Mouse (Mus musculus) heart, embryonic 13.5 days (tissue): ENCODE measurements around the gene Evi2b. TPM values are rescaled to one million over a fixed set of nuclear protein-coding genes. Genes with fewer than 3 reads are reported as not detected.

ENCODE experiments used
- ATAC-seq: fragments of 200-750 bp; cut with Nextera tagmentation; 2 replicates; pipeline ENCODE4 v1.8.0; 2017; ENCODE audit warnings: moderate TSS enrichment; ENCODE audit not compliant: insufficient number of reproducible peaks, low FRiP score, low TSS enrichment; ENCODE audit errors: extremely low read depth
- H3K27ac ChIP-seq: fragments of 300-500 bp; sonication (generic); replicated peaks from 2 replicates; pipeline ENCODE4 v1.5.1; 2015; ENCODE audit warnings: moderate library complexity, mild to moderate bottlenecking, inconsistent platforms
- H3K27me3 ChIP-seq: fragments of 300-500 bp; sonication (generic); replicated peaks from 2 replicates; pipeline ENCODE4 v1.6.1; 2015; ENCODE audit warnings: mild to moderate bottlenecking, inconsistent platforms
- H3K36me3 ChIP-seq: fragments of 300-500 bp; sonication (generic); 2 replicates; pipeline ENCODE4 v1.6.1; 2015; ENCODE audit warnings: mild to moderate bottlenecking, inconsistent platforms
- H3K4me1 ChIP-seq: fragments of 300-500 bp; sonication (generic); 2 replicates; pipeline ENCODE4 v1.6.1; 2015; ENCODE audit warnings: inconsistent platforms
- H3K4me2 ChIP-seq: fragments of 300-500 bp; sonication (generic); 2 replicates; pipeline ENCODE4 v1.6.1; 2015; ENCODE audit warnings: inconsistent platforms, mild to moderate bottlenecking, moderate library complexity
- H3K4me3 ChIP-seq: fragments of 300-500 bp; sonication (generic); 2 replicates; pipeline ENCODE4 v1.5.1; 2015; ENCODE audit warnings: moderate library complexity, mild to moderate bottlenecking, inconsistent platforms
- H3K9ac ChIP-seq: fragments of 300-500 bp; sonication (generic); 2 replicates; pipeline ENCODE4 v1.6.1; 2015; ENCODE audit warnings: inconsistent platforms, mild to moderate bottlenecking, moderate library complexity
- H3K9me3 ChIP-seq: fragments of 300-500 bp; sonication (generic); 2 replicates; pipeline ENCODE4 v1.6.1; 2016; ENCODE audit warnings: inconsistent platforms
- WGBS: fragments of 180-500 bp; shearing (Covaris S2); methylation state at CpG from one replicate; pipeline ENCODE4 v1.1.7; 2015; ENCODE audit warnings: mixed read lengths; 5-methylcytosine and 5-hydroxymethylcytosine counted together
- polyA plus RNA-seq: library from polyadenylated mRNA; unstranded; fragments of >200 nt; fragmentation: Nextera tagmentation; extraction: Ambion mirVana; gene quantifications from 2 replicates; pipeline ENCODE4 v1.2.1, GENCODE M21; 2015

Evi2b gene
- polyA plus RNA-seq, 1 experiment from 2014 or later = 0.51 TPM

DNA sequence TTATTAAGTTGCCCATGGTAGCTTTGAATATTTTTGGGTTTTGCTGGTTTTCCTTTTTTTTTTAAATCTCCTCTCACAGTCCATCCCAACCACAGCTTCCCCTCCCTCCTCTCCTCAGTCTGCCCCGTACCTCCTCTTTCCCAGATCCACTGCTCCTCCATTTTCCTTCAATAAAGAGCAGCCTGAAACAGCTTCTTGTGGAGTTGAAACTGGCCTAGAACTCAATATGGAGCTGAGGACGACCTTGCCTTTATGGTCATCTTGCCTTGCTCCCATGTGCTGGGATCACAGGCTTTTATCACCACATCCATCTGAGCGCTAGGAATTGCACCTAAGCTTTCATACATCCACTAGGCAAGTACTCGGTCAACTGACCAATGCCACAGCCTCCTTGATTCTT lies 7.9 kb upstream of the Evi2b start:
- Histone ChIP-seq H3K9me3 (no peaks in the 10 kb centered on the region), H3K4me3 (no peak overlapping the region), H3K4me1 (peaks cover 37% of the 10 kb centered on the region), H3K36me3 (peaks cover 33% of the 10 kb centered on the region), H3K4me2 (no peak overlapping the region), H3K27me3 (no peaks in the 10 kb centered on the region), H3K27ac (no peak overlapping the region), H3K9ac (no peak overlapping the region)
- 81% methylated on average over 4 of the region's 4 CpGs for WGBS
- ATAC-seq = no peak

DNA sequence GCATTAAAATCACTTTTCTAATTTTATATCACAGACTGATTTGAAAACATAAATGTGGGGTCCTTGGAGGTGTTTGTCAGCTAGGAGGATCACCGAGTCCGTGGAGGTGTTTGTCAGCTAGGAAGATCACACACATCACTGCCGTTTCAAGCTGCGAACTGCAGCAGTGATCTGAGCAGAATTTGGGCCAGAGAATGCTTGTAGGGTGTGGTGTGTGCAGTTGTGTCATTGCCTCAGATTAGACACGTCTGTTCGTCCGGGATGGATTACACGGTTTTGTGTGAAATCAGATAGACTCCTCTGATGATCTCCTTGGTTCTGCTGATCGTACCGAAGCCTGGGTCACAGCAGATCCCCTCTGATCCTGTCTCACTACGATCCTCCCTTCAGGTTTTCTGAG lies 7.2 kb upstream of the Evi2b start:
- Histone ChIP-seq H3K27ac (no peak overlapping the region), H3K4me2 (no peak overlapping the region), H3K9me3 (no peaks in the 10 kb centered on the region), H3K27me3 (no peaks in the 10 kb centered on the region), H3K4me3 (no peak overlapping the region), H3K4me1 (peaks cover 39% of the 10 kb centered on the region), H3K9ac (no peak overlapping the region), H3K36me3 (peaks cover 28% of the 10 kb centered on the region)
- no peak for ATAC-seq
- 79% methylated on average over 11 of the region's 11 CpGs for WGBS

DNA sequence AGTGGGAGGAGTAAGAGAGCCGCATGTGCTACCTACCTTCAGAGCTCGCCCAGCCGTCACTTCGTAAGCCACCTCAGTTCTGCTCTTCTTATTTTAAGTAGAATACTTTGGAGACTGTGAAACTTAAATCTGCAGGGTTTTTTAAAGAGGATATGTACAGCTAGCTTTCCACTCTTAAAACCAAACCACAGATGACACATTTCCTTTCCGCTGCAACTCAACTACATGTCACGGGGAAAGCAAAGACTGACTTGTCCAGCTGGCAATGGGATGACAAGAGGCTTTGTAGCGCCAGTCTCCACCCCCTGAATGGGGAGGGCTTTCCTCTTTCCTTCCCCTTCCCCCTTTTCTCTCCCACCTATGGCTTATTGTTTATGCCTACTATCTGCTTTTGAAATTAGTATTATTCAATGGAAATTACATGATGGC lies 6.8 kb upstream of the Evi2b start, which contains the start of the genes Evi2 and Evi2a:
Gene Evi2 (minus strand): TSS at position 257 of the 429 bp plus-strand sequence.
Gene Evi2a (minus strand): TSS at position 277 of the 429 bp plus-strand sequence.
- 82% methylated on average over 7 of the region's 7 CpGs for WGBS
- H3K27ac ChIP-seq = no peak within 1 kb of the TSS
- H3K4me1 ChIP-seq = peaks cover 39% of the 10 kb centered on the region
- H3K27me3 ChIP-seq = no peaks in the 10 kb centered on the region
- no peak within 1 kb of the TSS for H3K4me3 ChIP-seq
- H3K9me3 ChIP-seq = no peaks in the 10 kb centered on the region
- H3K36me3 ChIP-seq = peaks cover 26% of the 10 kb centered on the region
- ATAC-seq = no peak
- no peak within 1 kb of the TSS for H3K4me2 ChIP-seq
- no peak within 1 kb of the TSS for H3K9ac ChIP-seq

DNA sequence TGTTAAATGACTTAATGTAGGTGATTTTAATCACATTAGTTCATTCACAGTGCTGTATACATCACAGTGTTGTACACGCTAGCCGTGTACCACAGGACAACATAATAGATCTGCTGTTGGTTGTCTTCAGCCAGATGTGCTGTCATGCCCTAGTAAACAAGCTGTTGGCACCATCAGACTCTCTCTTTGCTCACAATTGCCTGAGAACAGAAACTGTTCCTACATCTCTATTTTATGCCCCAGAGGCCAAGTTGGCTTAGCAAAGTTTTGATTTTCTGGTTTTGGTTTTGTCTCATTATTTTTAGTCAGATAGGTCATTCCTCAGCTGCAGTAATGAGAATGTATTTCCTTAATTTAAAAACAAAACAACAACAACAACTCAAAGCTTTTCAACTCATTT lies 6.2 kb upstream of the Evi2b start:
- peaks cover 35% of the 10 kb centered on the region for H3K4me1 ChIP-seq
- no peaks in the 10 kb centered on the region for H3K9me3 ChIP-seq
- no peak overlapping the region for H3K4me2 ChIP-seq
- no peak for ATAC-seq
- WGBS = 96% methylated on average over 2 of the region's 2 CpGs
- peaks cover 26% of the 10 kb centered on the region for H3K36me3 ChIP-seq
- no peaks in the 10 kb centered on the region for H3K27me3 ChIP-seq
- H3K27ac ChIP-seq = no peak overlapping the region
- H3K4me3 ChIP-seq = no peak overlapping the region
- no peak overlapping the region for H3K9ac ChIP-seq

- Histone ChIP-seq H3K4me2 (no peak overlapping the region), H3K27me3 (no peaks in the 10 kb centered on the region)
- whole genome bisulfite sequencing = 93% methylated on average over 6 of the region's 6 CpGs
Observed at GRCm38 (mm10) chr11:79529226-79529625, 5.7 kb upstream of the Evi2b start.

DNA sequence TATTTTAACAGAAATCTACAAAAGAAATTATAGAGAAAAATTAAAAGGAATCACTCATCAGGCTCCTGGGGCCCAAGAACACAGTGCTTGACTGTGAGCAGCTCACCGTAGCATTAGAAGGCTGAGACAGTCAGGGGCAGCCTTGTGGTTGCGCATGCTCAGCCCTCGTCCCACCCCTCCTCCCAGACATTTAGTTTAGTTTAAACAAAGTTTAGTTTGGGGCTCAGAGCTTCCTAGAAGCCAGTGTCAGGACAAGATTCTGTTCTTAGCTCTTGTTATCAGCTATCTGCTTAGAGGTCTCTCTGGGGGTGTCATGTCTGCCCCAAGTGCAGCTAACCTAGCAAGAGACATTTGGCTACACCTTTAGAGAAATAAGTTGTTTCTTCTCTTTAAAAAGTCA lies 5.0 kb upstream of the Evi2b start:
- H3K9me3 ChIP-seq = no peaks in the 10 kb centered on the region
- peaks cover 27% of the 10 kb centered on the region for H3K4me1 ChIP-seq
- H3K9ac ChIP-seq = no peak overlapping the region
- no peak overlapping the region for H3K4me2 ChIP-seq
- H3K4me3 ChIP-seq = no peak overlapping the region
- H3K27me3 ChIP-seq = no peaks in the 10 kb centered on the region
- 84% methylated on average over 3 of the region's 3 CpGs for WGBS
- peaks cover 26% of the 10 kb centered on the region for H3K36me3 ChIP-seq
- H3K27ac ChIP-seq = no peak overlapping the region
- ATAC-seq = no peak

More at GRCm38 (mm10) chr11:79529226-79529625, 5.7 kb upstream of the Evi2b start:
- Histone ChIP-seq H3K4me3 (no peak overlapping the region), H3K36me3 (peaks cover 26% of the 10 kb centered on the region), H3K27ac (no peak overlapping the region), H3K4me1 (peaks cover 30% of the 10 kb centered on the region), H3K9me3 (no peaks in the 10 kb centered on the region), H3K9ac (no peak overlapping the region)
- ATAC-seq = no peak

DNA sequence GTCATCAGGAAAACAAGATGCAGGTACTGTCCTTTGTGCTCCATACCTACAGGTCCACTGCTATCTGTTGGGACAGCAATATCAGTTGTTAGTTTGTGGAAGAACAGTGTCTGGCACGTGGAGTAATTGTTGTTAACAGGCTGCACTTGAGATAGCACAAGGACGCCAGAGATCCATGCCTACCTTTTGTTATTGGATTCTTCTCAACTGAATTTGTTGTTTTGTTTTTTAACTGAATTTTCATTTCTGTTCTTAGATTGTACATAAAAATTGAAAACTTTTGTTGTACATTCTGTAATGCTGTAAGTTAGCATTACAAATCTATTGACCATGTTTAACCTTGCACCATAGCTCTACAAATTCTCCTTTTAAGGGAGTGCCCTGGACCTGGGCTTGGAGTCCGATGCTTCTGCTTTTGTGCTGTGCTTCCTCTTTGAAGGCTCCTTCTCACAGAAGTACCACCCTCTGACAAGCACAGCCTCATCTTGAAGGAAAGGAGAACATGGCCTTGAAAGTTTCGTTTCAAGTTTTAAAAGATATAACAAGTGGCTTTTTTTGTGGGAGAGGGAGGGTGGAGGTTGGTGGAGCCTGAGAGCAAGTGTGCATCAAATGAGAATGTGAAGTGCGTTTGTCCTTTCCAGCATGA lies 4.3 kb upstream of the Evi2b start:
- 69% methylated on average over 5 of the region's 5 CpGs for WGBS
- no peak overlapping the region for H3K4me3 ChIP-seq

GRCm38 (mm10) chr11:79527015-79527738 lies 3.6 kb upstream of the Evi2b start:
- no peak for ATAC-seq
- Histone ChIP-seq H3K27ac (no peak overlapping the region), H3K27me3 (no peaks in the 10 kb centered on the region), H3K4me1 (peaks cover 20% of the 10 kb centered on the region), H3K36me3 (peaks cover 26% of the 10 kb centered on the region), H3K4me3 (no peak overlapping the region), H3K9ac (0 out of 2 replicates have a peak overlapping the region, but pooled peaks have one; percentile 24), H3K9me3 (no peaks in the 10 kb centered on the region), H3K4me2 (no peak overlapping the region)
- WGBS = 56% methylated on average over 15 of the region's 15 CpGs

More for the DNA sequence above, 4.3 kb upstream of the Evi2b start:
- no peaks in the 10 kb centered on the region for H3K9me3 ChIP-seq
- H3K4me1 ChIP-seq = peaks cover 22% of the 10 kb centered on the region
- H3K9ac ChIP-seq = no peak overlapping the region
- no peak overlapping the region for H3K27ac ChIP-seq
- no peak for ATAC-seq
- H3K4me2 ChIP-seq = no peak overlapping the region
- H3K27me3 ChIP-seq = no peaks in the 10 kb centered on the region
- peaks cover 26% of the 10 kb centered on the region for H3K36me3 ChIP-seq

- Histone ChIP-seq H3K4me3 (no peak overlapping the region), H3K27me3 (no peaks in the 10 kb centered on the region), H3K4me2 (no peak overlapping the region), H3K9me3 (no peaks in the 10 kb centered on the region), H3K4me1 (peaks cover 20% of the 10 kb centered on the region), H3K36me3 (peaks cover 22% of the 10 kb centered on the region), H3K9ac (no peak overlapping the region), H3K27ac (no peak overlapping the region)
- WGBS = 81% methylated on average over 3 of the region's 3 CpGs
- no peak for ATAC-seq
Observed at GRCm38 (mm10) chr11:79526549-79526948, 3.0 kb upstream of the Evi2b start.

GRCm38 (mm10) chr11:79524310-79524575 lies 681 bp upstream of the Evi2b start:
- H3K9ac ChIP-seq = no peak overlapping the region
- no peaks in the 10 kb centered on the region for H3K27me3 ChIP-seq
- no peak overlapping the region for H3K4me2 ChIP-seq
- WGBS = 85% methylated on average over 1 of the region's 1 CpGs
- H3K4me3 ChIP-seq = no peak overlapping the region
- H3K36me3 ChIP-seq = peaks cover 11% of the 10 kb centered on the region
- no peak overlapping the region for H3K27ac ChIP-seq
- no peaks in the 10 kb centered on the region for H3K9me3 ChIP-seq
- peaks cover 20% of the 10 kb centered on the region for H3K4me1 ChIP-seq
- no peak for ATAC-seq

DNA sequence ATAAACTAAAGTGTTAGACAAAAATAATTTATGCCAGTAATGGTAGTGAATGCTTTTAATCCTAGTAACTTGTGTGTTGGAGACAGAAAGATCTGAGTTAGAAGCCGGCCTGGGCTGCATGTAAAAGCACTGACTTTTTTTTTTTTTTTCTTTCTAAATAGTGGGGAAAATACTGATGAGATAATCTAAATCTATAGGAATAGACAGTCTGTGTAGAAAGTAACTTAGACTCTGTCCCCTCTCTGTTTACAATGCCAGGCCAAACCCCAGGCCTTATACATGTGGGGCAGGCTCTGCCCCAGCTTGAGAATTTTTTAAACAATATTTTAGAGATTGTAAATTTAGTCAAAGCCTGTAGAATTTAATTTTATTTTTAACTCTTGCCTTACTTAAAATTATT lies 618 bp downstream of the Evi2b start:
- H3K27ac ChIP-seq = no peak overlapping the region
- H3K4me2 ChIP-seq = no peak overlapping the region
- peaks cover 20% of the 10 kb centered on the region for H3K4me1 ChIP-seq
- WGBS = 82% methylated on average over 1 of the region's 1 CpGs
- no peak overlapping the region for H3K9ac ChIP-seq
- no peak overlapping the region for H3K4me3 ChIP-seq
- no peaks in the 10 kb centered on the region for H3K27me3 ChIP-seq
- peaks cover 1% of the 10 kb centered on the region for H3K36me3 ChIP-seq
- ATAC-seq = no peak
- no peaks in the 10 kb centered on the region for H3K9me3 ChIP-seq

DNA sequence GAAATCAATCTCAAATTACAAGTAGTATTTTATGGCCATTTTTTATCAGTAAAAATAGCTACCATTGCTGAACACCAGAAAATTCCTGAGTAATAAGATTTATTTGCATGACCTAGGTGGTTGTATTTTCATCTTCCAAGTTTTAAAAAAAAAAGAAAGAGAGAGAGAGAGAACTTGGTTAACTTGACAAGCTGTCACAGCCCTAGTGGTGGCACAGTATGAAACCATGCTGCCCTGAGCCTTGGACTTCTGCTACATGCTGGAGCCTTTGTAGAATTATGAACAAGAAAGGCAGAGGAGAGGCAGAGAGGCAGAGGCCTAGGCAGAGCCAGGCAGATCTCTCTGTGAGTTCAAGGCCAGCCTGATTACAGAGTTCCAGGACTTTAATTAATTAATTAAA lies 1.6 kb downstream of the Evi2b start:
- no peaks in the 10 kb centered on the region for H3K9me3 ChIP-seq
- H3K36me3 ChIP-seq = no peaks in the 10 kb centered on the region
- no peak overlapping the region for H3K9ac ChIP-seq
- no peak overlapping the region for H3K4me3 ChIP-seq
- peaks cover 12% of the 10 kb centered on the region for H3K4me1 ChIP-seq
- no peak for ATAC-seq
- H3K27ac ChIP-seq = no peak overlapping the region
- H3K27me3 ChIP-seq = no peaks in the 10 kb centered on the region
- H3K4me2 ChIP-seq = no peak overlapping the region
